Mouse (Mus musculus) urinary bladder, postnatal 25 days (tissue): ENCODE data around the gene Gm13119.
A peak's percentile ranks its signal among the peaks of the same experiment; 100 is the strongest.
"Not testable (repeated sequence)": the region's sequence is repeated elsewhere in the genome, so short reads cannot be mapped to it uniquely, and the experiment has no call there.

Source experiments
- DNase-seq: peaks from one replicate; pipeline ENCODE4 v3.0.0; 2022; ENCODE audit warnings: low spot score

Gene Gm13119

GRCm38 (mm10) chr4:144357642-144358041 lies at the start of gene Gm13119:
TSS of gene Gm13119 (plus strand) at chr4:144357942.
- not testable (repeated sequence) for DNase-seq

- not testable (repeated sequence) for DNase-seq
These were observed 44.9 kb upstream of the Gm13119 start for GRCm38 (mm10) chr4:144312666-144313460.

- not testable (repeated sequence) for DNase-seq
These were observed 27.8 kb upstream of the Gm13119 start, which contains the start of gene Gm13128 for GRCm38 (mm10) chr4:144329949-144330348. TSS of gene Gm13128 (plus strand) at chr4:144330249.

GRCm38 (mm10) chr4:144335856-144336255 lies 21.9 kb upstream of the Gm13119 start:
- DNase-seq = not testable (repeated sequence)

GRCm38 (mm10) chr4:144377911-144378310 lies 20.2 kb downstream of the Gm13119 start, which contains the start of gene Pramef20:
TSS of gene Pramef20 (minus strand) at chr4:144377933.
- DNase-seq = no peak

- no peak for DNase-seq
These were observed 38.6 kb downstream of the Gm13119 start for GRCm38 (mm10) chr4:144396316-144396715.

GRCm38 (mm10) chr4:144402712-144403111 lies 45.0 kb downstream of the Gm13119 start:
- DNase-seq = no peak

GRCm38 (mm10) chr4:144404456-144405086 lies 46.8 kb downstream of the Gm13119 start:
- DNase-seq = peak; percentile 38

- DNase-seq = no peak
These were observed 48.5 kb downstream of the Gm13119 start for GRCm38 (mm10) chr4:144406261-144406660.

GRCm38 (mm10) chr4:144408290-144408689 lies 50.5 kb downstream of the Gm13119 start, which contains the start of gene Pramef12:
TSS of gene Pramef12 (minus strand) at chr4:144408464.
- DNase-seq = no peak
